Mouse (Mus musculus) midbrain, embryonic 14.5 days (tissue): ENCODE results near the gene Igdcc4. TPM values are rescaled to one million over a fixed set of nuclear protein-coding genes. Genes with fewer than 3 reads are reported as not detected.

Experiments
- ATAC-seq: fragments of 200-750 bp; cut with Nextera tagmentation; 2 replicates; pipeline ENCODE4 v1.8.0; 2017; ENCODE audit warnings: moderate number of reproducible peaks, moderate library complexity; ENCODE audit not compliant: low FRiP score, low TSS enrichment
- DNase-seq: peaks from one replicate; pipeline ENCODE4 v3.0.0-alpha.2; 2015
- H3K27ac ChIP-seq: fragments of 300-500 bp; sonication (generic); replicated peaks from 2 replicates; pipeline ENCODE4 v1.5.1; 2014; ENCODE audit warnings: mild to moderate bottlenecking, low read depth, low read length, moderate library complexity
- H3K27me3 ChIP-seq: fragments of 300-500 bp; sonication (generic); 2 replicates; pipeline ENCODE4 v1.6.1; 2014; ENCODE audit warnings: low read length, control low read depth, mixed read lengths; ENCODE audit not compliant: control insufficient read depth, insufficient read depth
- H3K36me3 ChIP-seq: fragments of 300-500 bp; sonication (generic); 2 replicates; pipeline ENCODE4 v1.6.1; 2014; ENCODE audit warnings: low read length, control low read depth; ENCODE audit not compliant: control insufficient read depth, insufficient read depth
- H3K4me1 ChIP-seq: fragments of 300-500 bp; sonication (generic); 2 replicates; pipeline ENCODE4 v1.6.1; 2014; ENCODE audit warnings: mild to moderate bottlenecking, antibody characterized with exemption, low read length, control low read depth; ENCODE audit not compliant: control insufficient read depth, insufficient read depth
- H3K4me2 ChIP-seq: fragments of 300-500 bp; sonication (generic); 2 replicates; pipeline ENCODE4 v1.6.1; 2014; ENCODE audit warnings: mild to moderate bottlenecking, low read length, moderate library complexity
- H3K4me3 ChIP-seq: fragments of 300-500 bp; sonication (generic); replicated peaks from 2 replicates; pipeline ENCODE4 v1.5.1; 2014; ENCODE audit warnings: low read depth, low read length
- H3K9ac ChIP-seq: fragments of 300-500 bp; sonication (generic); replicated peaks from 2 replicates; pipeline ENCODE4 v1.6.1; 2014; ENCODE audit warnings: mild to moderate bottlenecking, low read length, moderate library complexity
- H3K9me3 ChIP-seq: fragments of 300-500 bp; sonication (generic); 2 replicates; pipeline ENCODE4 v1.6.1; 2016; ENCODE audit warnings: low read length, control low read depth, mixed read lengths; ENCODE audit not compliant: control insufficient read depth
- WGBS: fragments of 180-500 bp; shearing (Covaris S2); extraction: QIAGEN DNeasy Blood & Tissue Kit; methylation state at CpG from one replicate; pipeline ENCODE4 v1.1.7; 2014; 5-methylcytosine and 5-hydroxymethylcytosine counted together
- polyA plus RNA-seq: library from polyadenylated mRNA; unstranded; fragments of >200 nt; fragmentation: Nextera tagmentation; extraction: Ambion mirVana; gene quantifications from 2 replicates; pipeline ENCODE4 v1.2.1, GENCODE M21; 2014

Igdcc4 gene
- polyA plus RNA-seq, 1 experiment from 2014 or later: 17.3 TPM

DNA sequence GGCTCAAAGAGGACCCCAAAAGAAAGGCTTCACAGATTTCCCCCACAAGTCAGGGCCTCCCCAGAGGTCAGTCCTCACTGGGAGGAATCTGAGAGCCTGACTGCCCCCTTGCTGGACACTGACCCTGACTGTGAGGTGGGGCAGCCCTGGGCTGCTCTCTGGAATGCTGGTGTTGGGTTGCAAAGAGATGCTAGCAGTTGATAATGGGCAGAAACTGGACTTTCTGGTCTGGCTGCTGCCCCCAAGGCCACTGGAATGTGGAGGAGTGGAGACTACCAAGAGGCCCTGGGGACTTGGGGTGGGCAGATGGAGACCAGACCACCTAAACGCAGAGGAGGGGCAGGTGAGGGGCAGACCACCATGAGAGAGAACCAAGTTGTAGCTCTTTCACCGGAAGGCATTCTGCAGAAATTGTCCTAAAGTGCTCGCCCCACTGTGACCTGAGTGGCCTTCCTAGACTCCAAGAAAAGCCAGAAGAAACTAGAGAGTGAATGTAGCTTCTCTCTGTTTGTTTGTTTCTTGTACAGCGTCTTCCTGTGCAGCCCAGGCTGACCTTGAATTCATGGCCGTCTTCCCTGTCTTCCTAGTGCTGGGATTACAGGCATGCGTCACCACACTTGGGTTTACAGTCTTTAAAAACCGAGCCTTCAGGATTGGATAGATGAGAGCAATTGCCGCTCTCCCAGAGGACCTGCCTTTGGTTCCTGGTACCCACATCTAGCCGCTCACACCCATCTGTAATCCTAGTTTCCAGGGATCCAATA is 53.6 kb downstream of the Igdcc4 start:
- ATAC-seq (no peak), DNase-seq (no peak)
- H3K4me2 ChIP-seq: no peak overlapping the region
- H3K9me3 ChIP-seq: no peaks in the 10 kb centered on the region
- peak overlapping the region; percentile 86; the same call in 1 of the 2 replicates for H3K27ac ChIP-seq
- H3K27me3 ChIP-seq: no peaks in the 10 kb centered on the region
- peaks cover 18% of the 10 kb centered on the region for H3K36me3 ChIP-seq
- 0 out of 2 replicates have a peak overlapping the region, but pooled peaks have one; percentile 6 for H3K9ac ChIP-seq
- H3K4me1 ChIP-seq: peaks cover 54% of the 10 kb centered on the region
- no peak overlapping the region for H3K4me3 ChIP-seq
- 77% methylated on average over 9 of the region's 9 CpGs for WGBS

DNA sequence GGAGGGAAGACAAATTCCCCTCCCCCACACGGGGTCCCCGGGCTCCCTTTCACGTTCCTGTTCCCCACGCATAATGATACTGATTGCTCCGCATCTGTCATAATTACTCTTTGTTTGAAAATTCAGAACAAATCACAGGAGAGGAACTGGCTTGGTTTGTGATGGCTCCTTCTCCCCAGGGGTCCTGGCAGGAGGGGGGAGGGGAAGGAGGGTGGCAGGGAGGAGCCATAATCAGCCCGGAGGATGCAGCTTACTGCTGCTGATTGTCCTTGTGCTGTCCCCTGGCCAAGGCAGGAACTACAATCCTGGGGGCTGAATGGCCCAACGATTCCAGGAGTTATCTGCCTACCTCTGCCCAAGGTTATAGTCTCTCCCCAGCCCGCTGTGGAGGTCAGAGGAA is 55.3 kb downstream of the Igdcc4 start:
- Histone ChIP-seq H3K9ac (peak overlapping the region; percentile 1; the same call in 1 of the 2 replicates), H3K4me3 (no peak overlapping the region), H3K4me1 (peaks cover 69% of the 10 kb centered on the region), H3K9me3 (no peaks in the 10 kb centered on the region), H3K4me2 (peak overlapping the region; percentile 27; the same call in 1 of the 2 replicates), H3K36me3 (peaks cover 7% of the 10 kb centered on the region; the same call in 1 of the 2 replicates), H3K27ac (peak overlapping the region; percentile 33), H3K27me3 (no peaks in the 10 kb centered on the region)
- 0 out of 2 replicates have a peak, but pooled peaks have one; percentile 32 for ATAC-seq
- 2% methylated on average over 8 of the region's 8 CpGs for WGBS
- peak; percentile 70 for DNase-seq

DNA sequence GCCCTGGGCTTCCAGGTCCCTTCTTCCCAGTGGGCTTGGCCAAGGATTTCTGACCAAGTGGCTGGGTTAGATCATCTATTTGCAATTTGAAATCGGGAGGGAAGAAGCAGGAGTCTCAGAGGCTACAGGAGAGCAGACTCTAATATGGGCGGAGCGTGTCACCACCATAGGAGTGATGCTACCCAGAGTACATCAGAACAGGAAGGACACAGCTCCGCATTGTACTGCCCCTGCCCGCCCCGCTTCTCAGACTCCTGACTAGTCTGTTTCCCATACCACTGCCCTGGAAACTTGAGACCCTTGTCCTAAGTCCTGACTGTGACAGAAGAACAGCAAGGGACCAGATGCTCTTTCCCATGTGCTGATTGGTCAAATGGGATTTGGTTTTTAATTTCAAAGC is 56.3 kb downstream of the Igdcc4 start:
- no peaks in the 10 kb centered on the region for H3K27me3 ChIP-seq
- H3K27ac ChIP-seq: no peak overlapping the region
- no peak overlapping the region for H3K9ac ChIP-seq
- H3K4me2 ChIP-seq: no peak overlapping the region
- WGBS: 39% methylated on average over 6 of the region's 6 CpGs
- no peak overlapping the region for H3K4me3 ChIP-seq
- peaks cover 7% of the 10 kb centered on the region; the same call in 1 of the 2 replicates for H3K36me3 ChIP-seq
- no peaks in the 10 kb centered on the region for H3K9me3 ChIP-seq
- ATAC-seq (no peak), DNase-seq (no peak)
- peaks cover 76% of the 10 kb centered on the region for H3K4me1 ChIP-seq

DNA sequence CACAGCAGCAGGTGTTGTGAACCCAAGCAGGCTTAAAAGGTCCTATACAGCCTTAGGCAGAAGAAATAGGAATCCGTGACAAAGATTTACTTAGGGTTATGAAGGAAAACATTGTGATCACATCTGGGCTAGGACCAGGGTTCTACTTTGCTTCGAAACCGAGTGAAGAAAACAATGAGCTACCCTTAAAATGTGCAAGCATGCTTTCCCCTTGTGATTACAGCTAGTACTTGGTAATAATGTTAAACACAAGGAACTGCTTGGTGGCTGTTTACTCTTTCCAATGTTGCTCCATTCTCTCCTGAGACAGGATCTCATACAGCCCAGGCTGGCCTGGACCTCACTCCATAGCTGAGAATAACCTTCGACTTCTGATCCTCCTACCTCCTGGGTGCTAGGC is 59.9 kb downstream of the Igdcc4 start:
- Histone ChIP-seq H3K27ac (peak overlapping the region; percentile 85; the same call in 1 of the 2 replicates), H3K9me3 (no peaks in the 10 kb centered on the region), H3K4me1 (peaks cover 55% of the 10 kb centered on the region), H3K36me3 (0 out of 2 replicates have a peak, but pooled peaks cover 5% of the 10 kb centered on the region), H3K27me3 (no peaks in the 10 kb centered on the region), H3K9ac (no peak overlapping the region), H3K4me2 (no peak overlapping the region), H3K4me3 (no peak overlapping the region)
- DNase-seq (peak; percentile 23), ATAC-seq (no peak)
- 12% methylated on average over 4 of the region's 4 CpGs for WGBS

DNA sequence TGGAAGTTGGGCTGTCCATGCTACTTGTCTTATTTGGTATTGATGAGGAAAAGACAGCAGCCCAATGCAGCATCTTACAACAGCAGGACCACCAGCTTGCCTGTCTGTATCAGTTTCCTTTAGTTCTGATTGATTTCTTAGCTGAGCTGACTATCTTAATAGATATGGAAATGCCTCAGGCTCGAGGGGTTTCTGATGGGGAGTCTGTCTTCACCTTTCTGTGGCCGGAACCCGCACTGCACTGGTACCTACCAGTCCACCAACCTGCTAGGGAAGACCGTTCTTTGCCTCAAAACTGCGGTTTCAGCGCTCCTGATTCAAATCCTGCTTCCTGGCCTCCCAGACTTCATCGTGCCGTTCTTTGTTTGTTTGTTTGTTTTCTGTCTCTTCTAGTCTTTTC is 60.6 kb downstream of the Igdcc4 start:
- H3K4me3 ChIP-seq: peak overlapping the region; percentile 40; the same call in 1 of the 2 replicates
- peak; percentile 18 for DNase-seq
- 11% methylated on average over 8 of the region's 8 CpGs for WGBS
- 0 out of 2 replicates have a peak, but pooled peaks cover 8% of the 10 kb centered on the region for H3K36me3 ChIP-seq
- peak overlapping the region; percentile 77 for H3K4me2 ChIP-seq
- H3K9ac ChIP-seq: no peak overlapping the region
- peaks cover 48% of the 10 kb centered on the region for H3K4me1 ChIP-seq
- ATAC-seq: no peak
- H3K27ac ChIP-seq: peak overlapping the region; percentile 85
- H3K27me3 ChIP-seq: no peaks in the 10 kb centered on the region
- no peaks in the 10 kb centered on the region for H3K9me3 ChIP-seq

DNA sequence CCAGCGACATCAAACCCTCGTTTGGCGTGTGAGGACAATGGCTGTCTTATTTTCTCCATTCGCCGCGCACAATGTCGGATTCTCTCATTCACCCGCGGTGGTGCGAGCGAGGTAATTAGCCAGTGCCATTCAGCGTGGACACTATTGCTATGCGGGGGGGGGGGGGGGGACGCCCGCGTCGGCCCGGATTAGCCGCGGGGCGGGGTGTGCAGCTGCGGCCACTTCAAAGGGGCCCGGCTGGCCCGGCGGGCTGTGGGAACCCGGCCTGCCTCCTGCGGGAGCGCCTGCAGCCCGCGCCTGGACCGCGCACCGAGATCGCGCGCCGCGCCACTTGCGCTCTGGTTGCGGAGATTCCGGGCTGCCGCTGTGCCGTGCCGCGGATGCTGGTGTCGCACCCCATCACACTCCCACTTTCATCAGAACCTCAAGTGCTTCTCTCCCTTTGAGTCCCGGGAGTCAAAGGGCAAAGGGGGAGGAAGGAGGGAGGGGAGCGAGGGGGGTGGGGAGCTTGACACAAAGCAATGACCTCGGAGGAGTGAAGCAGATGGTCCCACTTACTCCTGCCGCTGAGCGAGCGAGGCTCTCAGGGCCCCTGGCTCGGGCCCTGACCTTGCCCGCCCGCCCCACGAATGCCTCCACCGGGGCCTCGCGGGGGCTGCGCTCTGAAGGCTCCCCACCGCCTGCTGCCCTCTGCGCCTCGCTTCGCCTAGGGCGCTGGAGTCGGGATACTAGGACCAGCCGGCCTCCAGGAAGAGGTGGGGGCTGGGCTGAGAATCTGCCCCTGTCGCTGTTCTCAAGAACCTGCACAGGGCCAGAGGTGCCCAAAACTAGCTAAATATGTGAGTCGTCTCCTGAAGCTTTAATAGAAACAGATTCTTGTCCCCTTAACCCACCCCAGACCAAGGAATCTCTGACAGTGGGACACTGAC is 61.7 kb downstream of the Igdcc4 start:
- Histone ChIP-seq H3K36me3 (0 out of 2 replicates have a peak, but pooled peaks cover 8% of the 10 kb centered on the region), H3K27me3 (no peaks in the 10 kb centered on the region), H3K9ac (peak overlapping the region; percentile 59), H3K27ac (peak overlapping the region; percentile 85), H3K4me3 (peak overlapping the region; percentile 40), H3K9me3 (no peaks in the 10 kb centered on the region), H3K4me1 (peaks cover 37% of the 10 kb centered on the region), H3K4me2 (peak overlapping the region; percentile 77)
- DNase-seq: peak; percentile 89
- peak; percentile 90 for ATAC-seq
- WGBS: under 1% methylated on average over 63 of the region's 69 CpGs

DNA sequence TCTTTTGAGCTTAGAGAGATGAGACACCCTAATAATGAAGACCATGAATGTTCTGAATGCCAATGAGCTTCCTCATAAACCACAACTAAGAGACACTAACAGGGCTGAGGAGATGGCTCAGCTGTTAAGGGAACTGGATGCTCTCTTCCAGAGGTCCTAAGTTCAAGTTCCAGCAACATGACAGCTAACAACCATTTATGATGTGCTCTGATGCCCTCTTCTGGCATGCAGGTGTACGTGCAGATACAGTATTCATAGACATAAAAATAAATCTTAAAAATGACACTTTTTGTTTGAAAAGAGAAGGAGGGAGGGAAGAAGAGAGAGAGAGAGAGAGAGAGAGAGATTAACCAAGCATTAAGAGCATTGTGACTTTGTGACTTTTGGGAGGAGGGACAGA is 63.6 kb downstream of the Igdcc4 start:
- peaks cover 39% of the 10 kb centered on the region for H3K4me1 ChIP-seq
- no peak overlapping the region for H3K4me3 ChIP-seq
- ATAC-seq (no peak), DNase-seq (peak; percentile 51)
- H3K27me3 ChIP-seq: no peaks in the 10 kb centered on the region
- H3K9ac ChIP-seq: no peak overlapping the region
- H3K36me3 ChIP-seq: 0 out of 2 replicates have a peak, but pooled peaks cover 8% of the 10 kb centered on the region
- no peak overlapping the region for H3K4me2 ChIP-seq
- no peaks in the 10 kb centered on the region for H3K9me3 ChIP-seq
- H3K27ac ChIP-seq: no peak overlapping the region
- 8% methylated on average over 1 of the region's 1 CpGs for WGBS

DNA sequence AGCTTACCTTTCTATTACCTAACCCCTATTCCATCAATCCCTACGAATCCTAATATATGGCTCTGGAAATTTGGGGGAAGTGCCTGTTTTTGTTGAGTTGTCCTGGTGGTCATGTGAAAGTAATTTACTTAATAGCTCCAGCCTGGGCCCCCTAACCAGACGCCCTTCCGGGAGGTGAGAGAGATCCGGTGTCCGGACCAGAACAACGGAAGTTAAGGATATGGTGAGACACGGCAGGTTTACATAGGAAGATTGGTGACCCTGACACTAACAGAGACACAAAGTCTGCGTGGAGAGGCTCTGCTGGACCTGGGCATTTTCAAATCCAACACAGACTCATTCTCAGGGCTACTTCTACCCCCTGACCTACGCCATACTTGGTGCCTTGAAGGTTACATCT is 65.1 kb downstream of the Igdcc4 start:
- no peak overlapping the region for H3K4me2 ChIP-seq
- WGBS: 84% methylated on average over 9 of the region's 9 CpGs
- no peak overlapping the region for H3K9ac ChIP-seq
- H3K36me3 ChIP-seq: 0 out of 2 replicates have a peak, but pooled peaks cover 8% of the 10 kb centered on the region
- H3K4me3 ChIP-seq: no peak overlapping the region
- peaks cover 26% of the 10 kb centered on the region for H3K4me1 ChIP-seq
- no peak for ATAC-seq
- H3K9me3 ChIP-seq: no peaks in the 10 kb centered on the region
- no peak for DNase-seq
- H3K27me3 ChIP-seq: no peaks in the 10 kb centered on the region
- H3K27ac ChIP-seq: no peak overlapping the region
